Mouse (Mus musculus): ENCODE measurements around the gene Erc2.

DNA sequence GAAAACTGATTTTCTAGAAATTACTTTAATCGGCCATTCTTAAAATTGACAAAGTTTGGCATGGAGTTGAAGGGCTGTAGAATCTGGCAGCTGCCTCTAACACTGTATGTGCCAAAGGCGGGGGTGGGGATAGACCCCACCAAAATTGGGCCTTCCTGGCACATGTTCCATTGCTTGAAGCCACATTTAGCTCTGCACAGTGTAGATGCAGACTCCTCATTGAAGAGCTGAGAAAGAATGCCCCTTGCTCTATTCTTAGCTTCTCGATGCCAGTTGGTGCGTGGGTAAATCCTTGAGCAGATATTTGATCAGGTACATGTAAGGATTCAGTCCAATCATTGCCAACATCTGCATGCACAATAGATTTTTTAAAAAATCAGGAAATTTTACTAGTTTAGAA, 621.2 kb downstream of the Erc2 start:
- TF ChIP-seq CTCF (conservative IDR thresholded peaks at IDR 0.05; ENCODE audit: low read length) (no peak), NANOG (IDR thresholded peaks at IDR 0.05; ENCODE audit: borderline replicate concordance, low read length) (no peak)

All from E14TG2a.4 (cell line).